Mouse (Mus musculus) lung, embryonic 14.5 days (tissue): ENCODE data around the gene Gm20388. TPM values are rescaled to one million over a fixed set of nuclear protein-coding genes. Genes with fewer than 3 reads are reported as not detected.

Experiments used
- ATAC-seq: fragments of 200-750 bp; cut with Nextera tagmentation; 2 replicates; pipeline ENCODE4 v1.8.0; 2017; ENCODE audit warnings: mild to moderate bottlenecking, moderate TSS enrichment, moderate library complexity; ENCODE audit not compliant: insufficient read depth
- DNase-seq: peaks from one replicate; pipeline ENCODE4 v3.0.0-alpha.2; 2015
- H3K27ac ChIP-seq: fragments of 300-500 bp; sonication (generic); 2 replicates; pipeline ENCODE4 v1.5.1; 2014; ENCODE audit warnings: low read depth, mild to moderate bottlenecking, moderate library complexity
- H3K27me3 ChIP-seq: fragments of 300-500 bp; sonication (generic); 2 replicates; pipeline ENCODE4 v1.6.1; 2014; ENCODE audit warnings: low read length, control low read depth; ENCODE audit not compliant: insufficient read depth
- H3K36me3 ChIP-seq: fragments of 300-500 bp; sonication (generic); 2 replicates; pipeline ENCODE4 v1.6.1; 2014; ENCODE audit warnings: control low read depth; ENCODE audit not compliant: insufficient read depth
- H3K4me1 ChIP-seq: fragments of 300-500 bp; sonication (generic); 2 replicates; pipeline ENCODE4 v1.6.1; 2014; ENCODE audit warnings: antibody characterized with exemption, control low read depth; ENCODE audit not compliant: insufficient read depth
- H3K4me2 ChIP-seq: fragments of 300-500 bp; sonication (generic); 2 replicates; pipeline ENCODE4 v1.6.1; 2014; ENCODE audit warnings: mild to moderate bottlenecking
- H3K4me3 ChIP-seq: fragments of 300-500 bp; sonication (generic); 2 replicates; pipeline ENCODE4 v1.5.1; 2014; ENCODE audit warnings: low read depth, low read length
- H3K9ac ChIP-seq: fragments of 300-500 bp; sonication (generic); 2 replicates; pipeline ENCODE4 v1.6.1; 2014
- H3K9me3 ChIP-seq: fragments of 300-500 bp; sonication (generic); 2 replicates; pipeline ENCODE4 v1.6.1; 2016; ENCODE audit warnings: low read depth, low read length, control low read depth
- CTCF ChIP-seq: IDR thresholded peaks from 2 replicates; pipeline ENCODE4 v1.5.1; 2016; ENCODE audit warnings: antibody characterized with exemption, low read depth
- WGBS: fragments of 180-500 bp; shearing (Covaris S2); extraction: QIAGEN DNeasy Blood & Tissue Kit; methylation state at CpG from one replicate; pipeline ENCODE4 v1.1.7; 2014; 5-methylcytosine and 5-hydroxymethylcytosine counted together
- polyA plus RNA-seq: library from polyadenylated mRNA; unstranded; fragments of >200 nt; fragmentation: Nextera tagmentation; extraction: Ambion mirVana; gene quantifications from 2 replicates; pipeline ENCODE4 v1.2.1, GENCODE M21; 2014

The Gm20388 gene
- polyA plus RNA-seq, 1 experiment from 2014 or later: not detected

DNA sequence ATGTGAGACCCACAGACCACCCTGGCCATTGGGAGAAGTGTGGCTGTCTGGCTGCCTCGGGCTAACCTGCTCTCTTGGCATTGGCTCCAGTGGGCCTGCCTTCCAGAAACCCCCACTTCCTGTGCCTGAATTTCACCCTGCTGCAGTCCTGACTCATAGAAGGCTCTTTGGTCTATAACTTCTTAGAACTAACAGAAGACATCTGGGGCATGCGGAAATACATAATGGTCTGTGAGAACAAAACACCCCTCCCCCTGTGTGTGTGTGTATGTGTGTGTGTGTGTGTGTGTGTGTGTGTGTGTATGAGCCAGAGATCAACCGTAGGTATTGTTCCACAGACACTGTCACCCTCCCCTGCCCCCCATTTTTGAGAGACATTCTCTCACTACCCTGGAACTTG lies 152.7 kb downstream of the Gm20388 start:
- H3K27me3 ChIP-seq: no peaks in the 10 kb centered on the region
- H3K4me3 ChIP-seq: no peak overlapping the region
- DNase-seq (no peak), ATAC-seq (no peak)
- no peak overlapping the region for H3K27ac ChIP-seq
- 54% methylated on average over 3 of the region's 3 CpGs for WGBS
- TF ChIP-seq CTCF: no peak
- no peaks in the 10 kb centered on the region; the same call in 1 of the 2 replicates for H3K9me3 ChIP-seq
- no peak overlapping the region for H3K4me2 ChIP-seq
- peaks cover 6% of the 10 kb centered on the region; the same call in 1 of the 2 replicates for H3K4me1 ChIP-seq
- H3K36me3 ChIP-seq: no peaks in the 10 kb centered on the region
- H3K9ac ChIP-seq: no peak overlapping the region

GRCm38 (mm10) chr8:120065611-120066010 lies 155.0 kb downstream of the Gm20388 start:
- ATAC-seq (no peak), DNase-seq (no peak)
- H3K9ac ChIP-seq: no peak overlapping the region
- no peak for TF ChIP-seq CTCF
- H3K4me2 ChIP-seq: no peak overlapping the region
- no peaks in the 10 kb centered on the region for H3K27me3 ChIP-seq
- H3K36me3 ChIP-seq: no peaks in the 10 kb centered on the region
- 87% methylated on average over 8 of the region's 8 CpGs for WGBS
- H3K9me3 ChIP-seq: no peaks in the 10 kb centered on the region
- peaks cover 6% of the 10 kb centered on the region; the same call in 1 of the 2 replicates for H3K4me1 ChIP-seq
- no peak overlapping the region for H3K4me3 ChIP-seq
- H3K27ac ChIP-seq: no peak overlapping the region

GRCm38 (mm10) chr8:120066226-120066625 lies 155.6 kb downstream of the Gm20388 start:
- ATAC-seq: no peak
- H3K9ac ChIP-seq: no peak overlapping the region
- no peak for DNase-seq
- no peak for TF ChIP-seq CTCF
- H3K4me1 ChIP-seq: peaks cover 6% of the 10 kb centered on the region; the same call in 1 of the 2 replicates
- no peak overlapping the region for H3K4me2 ChIP-seq
- no peaks in the 10 kb centered on the region for H3K27me3 ChIP-seq
- H3K27ac ChIP-seq: no peak overlapping the region
- 63% methylated on average over 4 of the region's 4 CpGs for WGBS
- H3K36me3 ChIP-seq: no peaks in the 10 kb centered on the region
- H3K4me3 ChIP-seq: no peak overlapping the region
- no peaks in the 10 kb centered on the region for H3K9me3 ChIP-seq

DNA sequence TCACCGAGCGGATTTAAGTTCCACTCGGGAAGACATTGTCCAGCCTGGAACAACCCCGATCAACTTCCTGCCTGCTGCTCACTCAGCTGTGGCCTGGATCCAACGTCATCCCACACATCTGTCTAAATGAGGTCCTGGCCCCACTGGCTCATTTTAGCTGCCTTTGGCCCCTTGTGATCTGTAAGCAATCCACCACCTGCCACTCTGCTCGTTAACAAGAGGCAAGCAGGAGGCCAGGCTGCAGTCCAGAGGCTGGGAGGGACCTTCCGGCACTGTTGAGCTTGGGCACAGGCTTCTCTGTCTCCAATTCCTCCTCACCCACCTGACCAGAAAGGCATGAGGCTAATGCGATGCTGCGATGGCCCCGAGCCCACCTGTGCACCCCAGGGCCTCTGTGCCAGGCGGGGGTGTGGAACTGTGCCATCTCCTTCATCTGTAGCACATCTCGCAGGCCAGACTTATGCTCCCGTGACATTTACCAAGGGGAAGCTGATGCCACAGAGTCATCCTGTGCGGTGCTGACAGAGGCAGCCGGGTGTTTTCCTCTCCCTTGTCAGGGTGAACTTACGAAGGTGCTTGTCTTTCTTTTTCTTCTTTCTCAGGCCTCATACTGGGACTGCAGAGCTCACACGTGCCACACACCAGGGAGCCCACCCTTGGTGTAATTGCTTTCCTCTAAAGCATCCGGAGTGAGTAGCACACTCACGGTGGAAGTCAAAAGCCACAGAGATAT lies 157.5 kb downstream of the Gm20388 start:
- 41% methylated on average over 19 of the region's 19 CpGs for WGBS
- H3K27me3 ChIP-seq: no peaks in the 10 kb centered on the region
- no peaks in the 10 kb centered on the region for H3K9me3 ChIP-seq
- ATAC-seq (no peak), DNase-seq (peak; percentile 42)
- no peak overlapping the region for H3K4me3 ChIP-seq
- H3K4me2 ChIP-seq: no peak overlapping the region
- TF ChIP-seq CTCF: no peak
- H3K4me1 ChIP-seq: peaks cover 6% of the 10 kb centered on the region; the same call in 1 of the 2 replicates
- no peak overlapping the region for H3K27ac ChIP-seq
- no peak overlapping the region for H3K9ac ChIP-seq
- H3K36me3 ChIP-seq: no peaks in the 10 kb centered on the region

- Histone ChIP-seq H3K9ac (no peak overlapping the region), H3K9me3 (no peaks in the 10 kb centered on the region), H3K4me3 (no peak overlapping the region), H3K4me1 (peaks cover 6% of the 10 kb centered on the region; the same call in 1 of the 2 replicates), H3K36me3 (no peaks in the 10 kb centered on the region), H3K4me2 (no peak overlapping the region), H3K27ac (no peak overlapping the region), H3K27me3 (no peaks in the 10 kb centered on the region)
- DNase-seq (peak; percentile 93), ATAC-seq (peak; percentile 69)
- TF ChIP-seq CTCF: peak; percentile 99
- 25% methylated on average over 4 of the region's 4 CpGs for WGBS
Measured at GRCm38 (mm10) chr8:120071684-120072083, 161.0 kb downstream of the Gm20388 start.

GRCm38 (mm10) chr8:120072259-120072658 lies 161.6 kb downstream of the Gm20388 start:
- no peak overlapping the region for H3K4me3 ChIP-seq
- H3K4me1 ChIP-seq: peaks cover 6% of the 10 kb centered on the region; the same call in 1 of the 2 replicates
- no peak overlapping the region for H3K27ac ChIP-seq
- no peaks in the 10 kb centered on the region for H3K27me3 ChIP-seq
- H3K36me3 ChIP-seq: no peaks in the 10 kb centered on the region
- 66% methylated on average over 9 of the region's 9 CpGs for WGBS
- H3K9me3 ChIP-seq: no peaks in the 10 kb centered on the region
- DNase-seq (no peak), ATAC-seq (no peak; the same call in 1 of the 2 replicates)
- H3K9ac ChIP-seq: no peak overlapping the region
- H3K4me2 ChIP-seq: no peak overlapping the region
- TF ChIP-seq CTCF: no peak

- Histone ChIP-seq H3K9ac (no peak overlapping the region), H3K36me3 (no peaks in the 10 kb centered on the region), H3K4me2 (no peak overlapping the region), H3K9me3 (no peaks in the 10 kb centered on the region), H3K27me3 (no peaks in the 10 kb centered on the region), H3K27ac (no peak overlapping the region), H3K4me3 (no peak overlapping the region), H3K4me1 (peaks cover 5% of the 10 kb centered on the region; the same call in 1 of the 2 replicates)
- 77% methylated on average over 8 of the region's 8 CpGs for WGBS
- no peak for ATAC-seq
- DNase-seq: no peak
- no peak for TF ChIP-seq CTCF
Measured at GRCm38 (mm10) chr8:120072827-120073226, 162.2 kb downstream of the Gm20388 start.
